Mouse (Mus musculus) cortical plate, adult 2 months (tissue): Measurements from ENCODE around the gene Sulf2.

Source experiments
- CTCF ChIP-seq: fragments of 200-500 bp; IDR thresholded peaks from 2 replicates; pipeline ENCODE4 v1.5.1; 2011; ENCODE audit warnings: mild to moderate bottlenecking, control low read depth, low read length; ENCODE audit not compliant: insufficient read depth; ENCODE audit errors: extremely low read depth
- POLR2A ChIP-seq: fragments of 200-500 bp; IDR thresholded peaks from 2 replicates; pipeline ENCODE4 v1.6.1; 2011; ENCODE audit warnings: mild to moderate bottlenecking, low read length, control low read depth; ENCODE audit not compliant: insufficient read depth; ENCODE audit errors: extremely low read depth

GRCm38 (mm10) chr2:166155454-166155815 lies at the start of gene Sulf2:
- TF ChIP-seq CTCF (peak; percentile 61), POLR2A (0 out of 2 replicates have a peak, but pooled peaks have one; percentile 10)
